Mouse (Mus musculus) adrenal gland, adult 2 months (tissue): ENCODE measurements around the gene Park7. TPM values are rescaled to one million over a fixed set of nuclear protein-coding genes. Genes with fewer than 3 reads are reported as not detected.
"Not testable (repeated sequence)": the region's sequence is repeated elsewhere in the genome, so short reads cannot be mapped to it uniquely, and the experiment has no call there.

ENCODE experiments used
- DNase-seq: peaks from one replicate; pipeline ENCODE4 v3.0.0; 2021
- polyA plus RNA-seq: library from polyadenylated mRNA; depleted of rRNA; stranded (reverse); fragments of >200 nt; gene quantifications from 2 replicates; pipeline ENCODE4 v1.2.3, GENCODE M21; 2012
- total RNA-seq, 2 experiments: library from RNA; stranded (reverse); gene quantifications; 2 replicates each; pipeline ENCODE4 v1.2.3; 2021

Park7 gene
- total and polyA plus RNA-seq, 3 experiments, result 78.6 to 292 (median 274) TPM

- DNase-seq, result no peak
Observed at GRCm38 (mm10) chr4:150875393-150875792, 38.8 kb downstream of the Park7 start.

DNA sequence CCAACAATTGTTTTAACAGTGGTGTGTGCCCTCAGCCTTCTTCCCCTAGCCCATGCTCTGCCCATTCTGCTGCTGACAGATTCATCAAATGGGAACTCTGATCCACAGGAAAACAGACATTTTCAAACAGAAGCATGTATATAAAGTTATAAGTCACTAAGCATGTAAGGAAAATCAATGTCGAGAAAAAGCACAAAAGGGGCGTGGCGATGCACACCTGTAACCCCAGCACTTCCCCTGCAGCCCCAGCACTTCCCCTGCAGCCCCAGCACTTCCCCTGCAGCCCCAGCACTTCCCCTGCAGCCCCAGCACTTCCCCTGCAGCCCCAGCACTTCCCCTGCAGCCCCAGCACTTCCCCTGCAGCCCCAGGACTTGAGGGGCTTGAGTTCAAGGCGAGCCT is 39.8 kb downstream of the Park7 start:
- not testable (repeated sequence) for DNase-seq

DNA sequence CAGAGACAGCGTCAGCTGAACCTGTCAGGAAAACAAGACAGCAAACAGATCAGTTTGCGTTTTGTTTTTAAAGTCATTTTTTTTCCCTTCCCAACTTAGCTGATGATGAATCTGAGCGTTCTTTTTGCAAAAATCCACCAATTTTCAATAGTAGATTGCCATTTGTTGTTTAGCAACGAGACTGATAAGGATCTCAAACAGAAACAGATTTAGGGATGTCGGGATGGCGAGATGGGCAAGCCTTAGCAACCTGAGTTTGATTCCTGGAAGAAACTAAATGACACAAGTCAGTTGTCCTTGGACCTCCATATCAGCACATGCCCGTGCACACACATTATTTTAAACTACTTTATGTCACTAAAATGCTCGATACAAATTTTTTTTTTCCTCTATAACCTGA is 41.6 kb downstream of the Park7 start:
- DNase-seq, result no peak

GRCm38 (mm10) chr4:150872139-150872651 is 42.0 kb downstream of the Park7 start:
- peak; percentile 78 for DNase-seq

DNA sequence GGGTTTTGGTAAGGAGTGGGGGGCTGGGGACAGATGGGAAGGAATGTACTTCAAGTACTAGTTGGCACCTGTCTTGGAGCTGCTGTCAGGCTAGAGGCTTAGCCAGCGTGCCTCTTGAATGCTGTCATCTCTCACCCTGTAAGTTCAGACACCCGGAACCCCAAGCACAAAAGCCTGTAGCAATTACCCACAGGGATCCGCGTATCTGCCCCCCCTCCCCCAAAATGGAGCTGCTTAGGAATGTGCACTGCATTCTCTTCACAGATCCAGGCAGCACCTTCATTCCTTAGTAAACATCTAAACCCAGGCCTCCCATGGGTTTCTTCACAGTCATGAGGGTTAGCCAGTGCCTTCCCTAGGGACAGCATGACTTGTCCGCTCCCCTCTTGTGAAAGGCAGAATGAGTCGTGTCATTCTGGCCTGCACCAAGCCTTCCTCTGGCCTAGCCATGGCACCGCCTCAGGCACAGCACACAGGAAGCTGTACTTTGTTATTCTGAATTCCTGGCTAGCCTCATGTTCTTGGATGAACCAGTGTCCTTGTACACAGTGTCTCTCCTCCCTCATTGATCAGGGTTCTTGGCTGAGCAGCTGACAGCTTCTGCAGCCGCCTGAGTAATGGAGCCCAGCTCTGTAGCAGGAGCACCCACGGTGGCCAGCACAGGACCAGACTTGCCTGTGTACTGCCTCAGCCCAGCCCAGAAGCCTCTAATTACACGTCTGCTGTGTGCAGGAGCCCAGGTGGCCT is 42.7 kb downstream of the Park7 start:
- peak; percentile 86 for DNase-seq

DNA sequence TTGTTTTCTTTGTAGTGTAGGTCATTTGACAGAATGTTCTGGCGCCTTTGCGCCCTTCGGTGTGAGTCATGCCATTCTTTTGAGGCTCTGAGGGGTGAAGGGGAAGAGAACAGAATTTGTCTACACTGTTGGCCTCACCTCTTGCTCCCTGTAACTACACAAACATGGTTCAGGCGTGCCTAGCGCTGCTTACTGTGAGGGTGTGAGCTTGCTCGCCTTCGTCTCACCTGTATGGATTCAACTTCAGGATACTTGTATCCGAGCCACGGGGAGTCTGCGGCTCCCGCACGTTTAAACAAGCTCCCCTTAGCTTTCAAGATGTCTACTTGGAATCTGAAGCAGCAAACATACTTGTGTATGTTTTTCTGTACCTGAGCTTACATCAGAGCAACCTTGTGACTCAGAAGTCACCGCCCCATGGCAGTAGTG is 43.3 kb downstream of the Park7 start:
- peak; percentile 30 for DNase-seq

DNA sequence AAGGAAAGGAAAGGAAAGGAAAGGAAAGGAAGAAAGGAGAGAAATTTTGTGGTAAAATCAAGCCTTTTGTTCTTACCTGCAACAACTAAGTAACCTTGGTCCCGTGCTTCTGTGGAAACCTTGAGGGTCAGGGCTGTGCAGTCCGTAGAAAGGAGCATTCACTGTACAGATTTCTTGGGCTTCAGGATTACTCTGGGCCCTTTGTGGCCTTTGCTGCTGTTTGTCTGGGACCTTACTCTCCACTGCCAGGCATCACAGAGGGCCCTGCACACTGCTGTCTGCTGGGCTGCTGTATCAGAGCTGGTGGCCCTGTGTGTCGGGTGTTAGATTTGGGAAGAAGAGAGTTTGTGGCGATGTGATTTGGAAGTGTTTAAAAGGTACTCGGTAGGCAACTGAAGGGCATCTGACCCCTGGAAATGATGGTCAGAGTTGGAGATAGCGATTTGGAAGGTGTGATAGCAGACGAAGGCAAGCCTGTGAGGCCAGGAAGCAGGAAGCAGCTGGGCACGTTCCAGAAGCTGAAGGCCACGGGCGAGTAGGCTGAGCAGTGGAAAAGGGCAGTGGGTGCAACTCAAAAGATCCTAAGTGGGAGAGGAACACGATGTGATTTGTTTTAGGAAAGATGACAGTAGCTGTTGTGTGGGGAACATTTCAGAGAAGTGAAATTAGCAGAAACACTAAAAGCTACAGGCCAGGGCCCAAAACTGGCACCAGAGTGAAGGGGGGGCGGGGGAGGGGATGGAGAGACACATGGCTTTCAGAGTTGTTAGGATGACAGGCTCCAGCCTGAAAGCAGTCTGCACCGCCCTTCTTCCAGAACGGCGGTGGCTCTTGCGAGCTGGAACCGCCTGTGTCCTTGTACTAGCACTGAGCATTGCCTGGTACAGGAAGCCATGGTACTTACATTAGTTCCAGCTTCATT is 44.7 kb downstream of the Park7 start:
- DNase-seq, result peak; percentile 83

DNA sequence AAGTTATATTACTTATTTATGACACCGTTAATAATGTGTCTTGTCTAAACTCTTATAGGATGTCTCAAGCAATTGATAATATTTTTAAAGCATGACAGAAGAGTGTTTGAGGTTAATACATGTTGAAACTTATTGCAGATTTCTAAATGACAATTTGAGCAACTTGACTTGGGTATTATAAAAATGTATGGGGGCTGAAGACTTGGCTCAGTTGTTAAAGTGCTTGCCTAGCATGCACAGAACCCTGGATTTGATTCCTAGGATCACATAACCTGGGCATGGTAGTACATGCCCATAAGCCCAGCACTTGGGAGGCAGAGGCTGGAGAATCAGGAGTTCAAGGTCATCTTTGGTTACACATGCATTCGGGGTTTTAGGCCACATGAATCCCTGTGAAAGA is 45.4 kb downstream of the Park7 start:
- no peak for DNase-seq

DNA sequence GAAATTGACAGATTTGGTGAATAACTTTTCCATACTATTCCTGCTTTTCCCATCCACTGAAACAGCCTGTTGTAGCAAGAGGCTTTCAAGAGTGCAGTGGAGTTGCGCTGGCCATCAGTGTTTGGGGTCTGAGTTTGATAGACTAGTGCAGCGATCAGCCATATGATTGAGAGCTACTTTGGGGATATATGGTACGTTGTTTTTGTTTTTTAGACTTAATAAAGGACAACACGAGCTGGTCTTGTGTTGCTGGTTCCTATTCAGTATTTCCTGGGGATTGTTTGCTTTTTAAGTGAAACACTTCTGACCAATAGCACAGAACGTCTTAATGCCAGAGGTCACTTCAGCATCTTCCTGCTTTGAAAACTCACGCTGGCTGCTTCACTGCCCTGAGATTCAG is 46.1 kb downstream of the Park7 start:
- no peak for DNase-seq

DNA sequence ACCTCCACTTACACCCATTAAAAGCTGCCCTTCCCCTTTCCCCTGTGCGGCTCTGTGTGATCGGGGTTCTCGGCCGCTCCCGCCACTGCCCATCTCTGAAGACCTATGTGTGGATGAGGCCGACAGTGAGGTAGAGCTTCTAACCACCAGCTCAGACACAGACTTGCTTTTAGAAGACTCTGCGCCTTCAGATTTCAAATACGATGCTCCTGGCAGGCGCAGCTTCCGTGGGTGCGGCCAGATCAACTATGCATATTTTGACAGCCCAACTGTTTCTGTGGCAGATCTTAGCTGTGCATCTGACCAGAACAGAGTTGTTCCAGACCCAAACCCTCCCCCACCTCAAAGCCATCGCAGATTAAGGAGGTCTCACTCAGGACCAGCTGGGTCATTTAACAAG is 47.7 kb downstream of the Park7 start:
- DNase-seq, result no peak

DNA sequence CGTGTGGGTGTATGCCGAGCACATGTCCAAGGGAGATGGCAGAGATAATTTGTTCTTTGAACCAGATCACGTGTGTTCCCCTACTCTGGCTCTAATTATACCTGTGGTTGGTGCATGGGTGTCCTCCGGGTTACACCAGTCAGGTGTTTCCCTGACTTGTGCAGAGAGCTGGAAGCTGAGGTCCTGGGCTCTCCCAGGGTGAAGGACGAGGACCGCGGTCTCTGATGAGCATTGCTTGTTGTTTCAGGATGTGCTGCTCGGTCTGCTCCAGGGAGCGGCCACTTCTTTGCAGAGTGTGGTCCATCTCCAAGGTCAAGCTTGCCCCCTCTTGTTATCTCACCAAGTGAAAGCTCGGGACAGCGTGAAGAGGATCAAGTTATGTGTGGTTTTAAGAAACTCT is 48.2 kb downstream of the Park7 start:
- no peak for DNase-seq

DNA sequence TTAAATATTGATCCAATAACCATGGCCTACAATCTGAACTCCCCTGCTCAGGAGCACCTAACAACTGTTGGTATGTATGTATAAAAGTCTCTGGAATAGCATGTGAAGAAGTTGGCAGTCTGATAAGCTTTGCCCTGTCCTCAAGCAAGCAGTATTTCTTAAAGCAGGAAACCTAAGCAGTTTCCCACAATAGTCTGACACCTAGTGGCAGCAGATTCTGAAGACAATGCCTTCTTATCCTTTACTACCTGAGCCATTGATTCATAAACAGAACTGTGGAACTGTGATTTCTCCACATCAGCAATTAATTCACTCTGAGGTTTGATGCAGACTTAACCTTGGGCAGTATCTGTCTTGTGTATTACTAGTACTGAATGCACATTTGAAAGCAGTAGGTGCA is 48.9 kb downstream of the Park7 start:
- DNase-seq, result no peak

GRCm38 (mm10) chr4:150862626-150863375 is 51.4 kb downstream of the Park7 start:
- no peak for DNase-seq

- no peak for DNase-seq
Observed at GRCm38 (mm10) chr4:150861161-150861560, 53.1 kb downstream of the Park7 start.

- no peak for DNase-seq
Observed at GRCm38 (mm10) chr4:150860526-150860925, 53.7 kb downstream of the Park7 start.

- DNase-seq, result no peak
Observed at GRCm38 (mm10) chr4:150855346-150855745, 58.9 kb downstream of the Park7 start.

DNA sequence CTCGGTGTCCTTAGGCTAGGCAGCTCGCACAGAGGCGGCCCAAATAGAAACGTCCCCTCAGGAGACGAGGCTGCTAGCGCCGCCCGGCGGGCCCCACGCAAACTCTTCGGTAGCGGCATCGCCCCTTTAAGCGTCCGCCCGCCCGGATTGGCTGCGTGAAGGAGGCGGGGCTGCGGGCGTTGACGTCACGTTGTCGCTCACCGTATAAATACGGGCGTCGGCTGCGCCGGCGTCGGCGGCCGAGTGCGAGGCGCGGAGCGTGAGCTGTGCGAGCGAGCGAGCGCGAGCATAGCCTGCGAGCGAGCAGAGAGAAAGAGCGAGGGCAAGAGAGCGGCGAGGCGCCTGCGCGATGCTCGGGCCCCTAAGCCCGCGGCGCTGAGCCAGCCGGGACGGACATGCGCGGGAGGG is 59.4 kb downstream of the Park7 start:
- peak; percentile 97 for DNase-seq

DNA sequence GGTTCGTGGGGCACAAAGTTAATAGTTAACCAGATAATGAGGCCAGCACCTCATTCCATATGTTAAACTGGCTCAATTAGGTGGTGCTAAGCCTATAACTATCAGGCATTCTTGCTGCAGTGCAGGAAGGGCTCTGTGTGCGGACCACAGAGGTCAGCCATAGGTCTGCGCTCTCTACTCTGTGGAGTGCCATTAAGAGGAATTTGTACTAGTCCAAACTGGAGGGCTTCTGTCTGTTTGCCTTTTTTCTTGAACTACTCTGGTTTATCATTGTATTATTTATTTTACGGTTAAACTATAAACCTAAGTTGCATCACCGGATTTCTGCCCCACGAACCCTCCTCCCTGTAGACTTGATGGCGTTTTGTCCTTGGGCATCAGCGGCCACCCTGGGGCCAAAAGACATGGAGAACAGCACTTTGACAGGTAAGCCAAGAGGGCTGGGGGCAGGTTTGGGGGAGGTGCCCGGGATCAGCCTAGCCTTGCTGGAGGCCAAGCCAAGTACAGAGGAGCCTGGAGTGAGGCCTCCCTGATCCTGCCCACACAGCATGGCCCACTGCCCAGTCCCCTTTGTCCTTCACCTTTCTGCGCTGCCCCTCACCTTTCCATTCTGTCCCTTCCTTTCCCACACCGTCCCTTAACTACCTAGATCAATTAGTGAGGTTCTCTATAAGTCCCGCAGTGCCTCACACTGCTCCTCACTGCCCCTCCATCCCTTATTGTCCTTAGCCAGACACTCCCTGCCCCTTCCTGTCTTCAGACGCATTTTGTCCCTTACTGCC is 60.4 kb downstream of the Park7 start, which contains the start of gene Errfi1:
TSS of gene Errfi1 (plus strand) at position 240 of the 782 bp plus-strand sequence.
- DNase-seq, result peak; percentile 49

- no peak for DNase-seq
Observed at GRCm38 (mm10) chr4:150852479-150852878, 61.8 kb downstream of the Park7 start.

DNA sequence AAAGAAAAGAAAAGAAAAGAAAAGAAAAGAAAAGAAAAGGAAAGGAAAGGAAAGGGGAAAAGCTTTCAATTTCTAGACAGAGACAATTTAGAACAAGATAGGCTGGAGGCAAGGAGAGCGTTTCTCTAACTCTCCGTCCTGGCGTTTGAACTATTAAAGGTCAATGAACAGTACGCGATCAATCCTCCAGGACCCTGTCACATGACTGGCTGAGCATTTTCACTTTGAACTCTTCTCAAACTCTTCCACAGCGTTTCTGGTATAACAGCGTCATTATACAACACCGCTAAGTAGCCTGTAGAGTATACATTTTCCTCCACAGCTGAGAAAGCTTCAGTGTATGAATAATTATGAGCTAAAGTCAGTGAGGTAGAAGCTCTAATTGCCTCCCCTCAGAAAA is 62.2 kb downstream of the Park7 start:
- DNase-seq, result no peak

DNA sequence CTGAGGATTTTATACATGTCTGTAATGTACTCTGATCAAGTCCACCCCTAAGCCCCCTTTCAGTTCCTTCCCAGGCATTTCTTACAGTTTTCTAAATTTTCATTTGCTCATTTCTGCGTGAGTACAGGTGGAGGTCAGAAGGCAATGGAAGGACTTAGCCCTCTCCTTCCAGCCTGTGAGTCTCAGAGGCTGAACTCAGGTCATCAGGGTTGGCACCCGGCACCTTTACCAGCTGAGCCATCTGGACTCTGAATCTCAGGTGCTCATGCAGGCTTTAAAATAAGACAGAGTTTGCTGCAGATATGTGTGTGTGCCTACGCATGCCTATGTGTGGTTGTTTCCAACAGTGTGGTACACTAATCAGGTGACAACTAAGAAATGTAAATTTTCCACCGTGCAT is 63.3 kb downstream of the Park7 start:
- DNase-seq, result no peak
